ENCODE assay signal across 8 mouse cellular contexts in genomic region chr6:124828868-124829798, GRCm38 (mm10). TPM values are rescaled to one million over a fixed set of nuclear protein-coding genes. Genes with fewer than 3 reads are reported as not detected.
DNase-seq lines count a peak whose midpoint lies in the region; ATAC-seq and TF ChIP-seq lines count a peak whose summit lies in the region.

TSS of gene Usp5 (minus strand) at chr6:124829484.
TSS of gene Cdca3 (plus strand) at chr6:124829547.

- ATAC-seq in heart, embryonic 11.5 days (replicated peaks; ENCODE audit: insufficient number of reproducible peaks, low FRiP score, low TSS enrichment), result peak; percentile 93
- ATAC-seq in kidney, embryonic 16.5 days (ENCODE audit: low FRiP score, low TSS enrichment), result peak; percentile 96

- peaks cover 27% of the 10 kb centered on the region for H3K79me3 ChIP-seq in C2C12 (ENCODE audit: low read depth)

- peaks cover 44% of the 10 kb centered on the region for H3K4me1 ChIP-seq in erythroblast, embryonic 14.5 days (ENCODE audit: control insufficient read depth)
- H3K4me1 ChIP-seq in heart, embryonic 11.5 days (ENCODE audit: control insufficient read depth, insufficient read depth, low read length), result peaks cover 9% of the 10 kb centered on the region; the same call in 1 of the 2 replicates
- H3K4me1 ChIP-seq in kidney, embryonic 16.5 days (ENCODE audit: insufficient read depth, low read length), result peaks cover 22% of the 10 kb centered on the region
- H3K4me1 ChIP-seq in liver, adult 2 months (ENCODE audit: control insufficient read depth, insufficient read depth, low read length), result peaks cover 7% of the 10 kb centered on the region; the same call in 1 of the 2 replicates

- H3K4me3 ChIP-seq in C2C12 (ENCODE audit: insufficient read depth, poor library complexity, severe bottlenecking), result peak within 1 kb of the TSS; percentile 75
- peak within 1 kb of the TSS; percentile 74 for H3K4me3 ChIP-seq in erythroblast, embryonic 14.5 days (replicated peaks)
- peak within 1 kb of the TSS; percentile 60 for H3K4me3 ChIP-seq in heart, embryonic 11.5 days (ENCODE audit: low read depth, low read length)
- peak within 1 kb of the TSS; percentile 68 for H3K4me3 ChIP-seq in kidney, embryonic 16.5 days (ENCODE audit: low read length)
- peak within 1 kb of the TSS; percentile 70 for H3K4me3 ChIP-seq in liver, adult 2 months (ENCODE audit: insufficient read depth, low read depth, low read length)
- peak within 1 kb of the TSS; percentile 93 for H3K4me3 ChIP-seq in myocyte

- peak; percentile 84; the same call in 1 of the 2 replicates for TF ChIP-seq POLR2A in brain, embryonic 14.5 days (IDR thresholded peaks at IDR 0.05; ENCODE audit: borderline replicate concordance, extremely low read depth, insufficient read depth, insufficient read length, poor library complexity, severe bottlenecking)
- TF ChIP-seq POLR2A in liver, adult 2 months (IDR thresholded peaks at IDR 0.05; ENCODE audit: extremely low read depth, insufficient read depth, low read length), result peak; percentile 48; the same call in 1 of the 2 replicates
- peak; percentile 83 for TF ChIP-seq POLR2A in myocyte (IDR thresholded peaks at IDR 0.05; ENCODE audit: insufficient read length, low read depth)

- H3K79me2 ChIP-seq in C2C12 (ENCODE audit: control insufficient read depth, insufficient read depth), result peaks cover 56% of the 10 kb centered on the region
- H3K79me2 ChIP-seq in liver, adult 2 months (ENCODE audit: control insufficient read depth, insufficient read depth, low read length), result no peaks in the 10 kb centered on the region
- H3K79me2 ChIP-seq in myocyte (ENCODE audit: control insufficient read depth, insufficient read depth), result peaks cover 35% of the 10 kb centered on the region

- H3ac ChIP-seq in C2C12 (ENCODE audit: control insufficient read depth, insufficient read length, low read depth) (peak within 1 kb of the TSS; percentile 88), myocyte (ENCODE audit: control insufficient read depth, insufficient read length) (peak within 1 kb of the TSS; percentile 38)

- peak; percentile 100 for DNase-seq in brain, embryonic 14.5 days (ENCODE audit: low read depth)
- peak; percentile 100 for DNase-seq in liver, adult 2 months (ENCODE audit: extremely low read depth, low read depth, low spot score)
- peak; percentile 99 for DNase-seq in splenic B cell, adult 2 months (ENCODE audit: low read depth, low spot score)

- H3K9me3 ChIP-seq in erythroblast, embryonic 14.5 days (ENCODE audit: control insufficient read depth, low read length), result no peaks in the 10 kb centered on the region
- no peaks in the 10 kb centered on the region for H3K9me3 ChIP-seq in heart, embryonic 11.5 days (replicated peaks; ENCODE audit: control insufficient read depth, low read length)
- no peaks in the 10 kb centered on the region for H3K9me3 ChIP-seq in kidney, embryonic 16.5 days (ENCODE audit: low read length)

- no peak for TF ChIP-seq CTCF in C2C12 (IDR thresholded peaks at IDR 0.05; ENCODE audit: control insufficient read depth, insufficient read depth, insufficient read length)
- TF ChIP-seq CTCF in brain, embryonic 14.5 days (IDR thresholded peaks at IDR 0.05; ENCODE audit: borderline replicate concordance, extremely low read depth, insufficient read depth, insufficient read length), result 0 out of 2 replicates have a peak, but pooled peaks have one; percentile 8
- no peak for TF ChIP-seq CTCF in liver, adult 2 months (IDR thresholded peaks at IDR 0.05; ENCODE audit: low read depth, low read length)

- peak within 1 kb of the TSS; percentile 92 for H3K27ac ChIP-seq in heart, embryonic 11.5 days (ENCODE audit: low read depth, low read length)
- peak within 1 kb of the TSS; percentile 96 for H3K27ac ChIP-seq in kidney, embryonic 16.5 days (ENCODE audit: low read length)
- H3K27ac ChIP-seq in liver, adult 2 months (replicated peaks; ENCODE audit: insufficient read depth, low read depth, low read length), result peak within 1 kb of the TSS; percentile 78

- WGBS in heart, embryonic 11.5 days (ENCODE audit: insufficient replicate concordance), result under 1% methylated on average over 55 of the region's 55 CpGs
- under 1% methylated on average over 55 of the region's 55 CpGs for WGBS in kidney, embryonic 16.5 days
- WGBS in liver, adult 2 months, result under 1% methylated on average over 55 of the region's 55 CpGs

- H3K4me2 ChIP-seq in heart, embryonic 11.5 days, result peak within 1 kb of the TSS; percentile 93
- H3K4me2 ChIP-seq in kidney, embryonic 16.5 days (replicated peaks; ENCODE audit: low read depth, low read length), result peak within 1 kb of the TSS; percentile 94
- H3K4me2 ChIP-seq in myocyte (ENCODE audit: low read depth), result peak within 1 kb of the TSS; percentile 96

- peaks cover 53% of the 10 kb centered on the region for H3K36me3 ChIP-seq in C2C12 (ENCODE audit: control insufficient read depth, insufficient read depth)
- H3K36me3 ChIP-seq in erythroblast, embryonic 14.5 days (ENCODE audit: control insufficient read depth), result peaks cover 68% of the 10 kb centered on the region
- peaks cover 19% of the 10 kb centered on the region for H3K36me3 ChIP-seq in heart, embryonic 11.5 days (ENCODE audit: control insufficient read depth, insufficient read depth, low read length)
- peaks cover 30% of the 10 kb centered on the region for H3K36me3 ChIP-seq in kidney, embryonic 16.5 days (ENCODE audit: insufficient read depth, low read length)
- H3K36me3 ChIP-seq in liver, adult 2 months (ENCODE audit: control insufficient read depth, insufficient read depth, low read length), result peaks cover 6% of the 10 kb centered on the region; the same call in 1 of the 2 replicates
- H3K36me3 ChIP-seq in myocyte (ENCODE audit: control insufficient read depth, insufficient read depth), result peaks cover 20% of the 10 kb centered on the region
- peaks cover 2% of the 10 kb centered on the region for H3K36me3 ChIP-seq in splenic B cell, adult 2 months (ENCODE audit: control insufficient read depth, insufficient read depth, low read length, poor library complexity, severe bottlenecking)

- H3K9ac ChIP-seq in heart, embryonic 11.5 days (ENCODE audit: low read depth, low read length), result peak within 1 kb of the TSS; percentile 78
- H3K9ac ChIP-seq in kidney, embryonic 16.5 days (replicated peaks; ENCODE audit: low read length), result peak within 1 kb of the TSS; percentile 83
- peak within 1 kb of the TSS; percentile 75 for H3K9ac ChIP-seq in liver, adult 2 months (ENCODE audit: low read depth, low read length)

- H3K27me3 ChIP-seq in C2C12 (ENCODE audit: control insufficient read depth, insufficient read depth, insufficient read length) (no peaks in the 10 kb centered on the region), myocyte (ENCODE audit: control insufficient read depth, insufficient read depth, insufficient read length) (no peaks in the 10 kb centered on the region)
- no peaks in the 10 kb centered on the region for H3K27me3 ChIP-seq in erythroblast, embryonic 14.5 days (ENCODE audit: control insufficient read depth)
- no peaks in the 10 kb centered on the region for H3K27me3 ChIP-seq in heart, embryonic 11.5 days (ENCODE audit: control insufficient read depth, insufficient read depth, low read length)
- H3K27me3 ChIP-seq in kidney, embryonic 16.5 days (ENCODE audit: insufficient read depth, low read length), result no peaks in the 10 kb centered on the region
- H3K27me3 ChIP-seq in liver, adult 2 months (ENCODE audit: control insufficient read depth, insufficient read depth, low read length), result no peaks in the 10 kb centered on the region
- no peaks in the 10 kb centered on the region for H3K27me3 ChIP-seq in splenic B cell, adult 2 months (ENCODE audit: control insufficient read depth, insufficient read depth, low read length, poor library complexity, severe bottlenecking)

TF ChIP-seq in C2C12, 6 proteins besides CTCF, POLR2A, EP300 and RAD21:
- TF ChIP-seq USF1 (IDR thresholded peaks at IDR 0.05; ENCODE audit: low read depth) (peak; percentile 54), MYOG (IDR thresholded peaks at IDR 0.05; ENCODE audit: control insufficient read depth, extremely low read depth, insufficient read length) (no peak)

TF ChIP-seq in myocyte, 11 proteins besides CTCF, POLR2A, EP300 and RAD21:
- TF ChIP-seq MYOD1 (IDR thresholded peaks at IDR 0.05; ENCODE audit: control insufficient read depth in 1 of 3, insufficient read length in 2 of 3, low read depth in 2 of 3) (no peak), USF1 (IDR thresholded peaks at IDR 0.05; ENCODE audit: low read depth) (peak; percentile 41), SRF (IDR thresholded peaks at IDR 0.05; ENCODE audit: control insufficient read depth, insufficient read length, low read depth) (peak; percentile 52), CEBPB (IDR thresholded peaks at IDR 0.05; ENCODE audit: insufficient read depth, poor library complexity, severe bottlenecking) (no peak), MYOG (IDR thresholded peaks at IDR 0.05; ENCODE audit: control insufficient read depth in 1 of 3, insufficient read depth in 1 of 3, insufficient read length in 2 of 3, low read depth in 2 of 3) (peak in 1 of 3 experiments; percentile 2), POLR2AphosphoS2 (IDR thresholded peaks at IDR 0.05; ENCODE audit: insufficient read length, low read depth) (peak; percentile 51), MAX (IDR thresholded peaks at IDR 0.05; ENCODE audit: low read depth) (no peak), TCF12 (IDR thresholded peaks at IDR 0.05; ENCODE audit: insufficient read depth, poor library complexity, severe bottlenecking) (no peak), TCF3 (IDR thresholded peaks at IDR 0.05; ENCODE audit: insufficient read length, low read depth) (no peak), E2F4 (IDR thresholded peaks at IDR 0.05; ENCODE audit: insufficient read depth) (no peak)

RNA-seq across cellular contexts. Expression of gene Usp5, which starts in this region (rescaled TPM):
- polyA plus RNA-seq in C2C12 (2012; fragmentation: generic; extraction: Trizol) (132 TPM), myocyte (2012; fragmentation: generic; extraction: Trizol) (123 TPM)
- 157 and 162 TPM in 2 replicates for polyA plus RNA-seq in brain, embryonic 14.5 days (2012; rRNA removed)
- polyA plus RNA-seq in erythroblast, embryonic 14.5 days (2012), result 4.6 and 5.6 TPM in 2 replicates
- polyA plus RNA-seq in heart, embryonic 11.5 days (2014; fragmentation: Nextera tagmentation; extraction: Ambion mirVana), result 87.3 and 98.3 TPM in 2 replicates
- polyA plus RNA-seq in kidney, embryonic 16.5 days (2015; fragmentation: Nextera tagmentation; extraction: Ambion mirVana), result 174 TPM in 2 replicates
- total RNA-seq in liver, adult 2 months (2014; rRNA removed), result 50.5 and 55.9 TPM in 2 replicates
- polyA plus RNA-seq in liver, adult 2 months (2012; rRNA removed), result 47.9 and 49.3 TPM in 2 replicates

RNA-seq across cellular contexts. Expression of gene Cdca3, which starts in this region (rescaled TPM):
- 69.9 TPM for polyA plus RNA-seq in C2C12 (2012; fragmentation: generic; extraction: Trizol)
- 49.5 and 122 TPM in 2 replicates for polyA plus RNA-seq in brain, embryonic 14.5 days (2012; rRNA removed)
- 26.9 and 32.9 TPM in 2 replicates for polyA plus RNA-seq in erythroblast, embryonic 14.5 days (2012)
- 137 and 153 TPM in 2 replicates for polyA plus RNA-seq in heart, embryonic 11.5 days (2014; fragmentation: Nextera tagmentation; extraction: Ambion mirVana)
- polyA plus RNA-seq in kidney, embryonic 16.5 days (2015; fragmentation: Nextera tagmentation; extraction: Ambion mirVana), result 187 and 193 TPM in 2 replicates
- 1.1 and 3.2 TPM in 2 replicates for total RNA-seq in liver, adult 2 months (2014; rRNA removed)
- polyA plus RNA-seq in liver, adult 2 months (2012; rRNA removed), result 2.1 and 2.6 TPM in 2 replicates
- polyA plus RNA-seq in myocyte (2012; fragmentation: generic; extraction: Trizol), result 28.8 TPM

Comparison
In these comparisons a context has a peak if more than half of its experiments do, and no peak if none do; other contexts are left out.
1. Peak in every context shown above with its lines: DNase-seq, ATAC-seq, H3K4me3 ChIP-seq and H3K27ac ChIP-seq.